Mouse (Mus musculus): ENCODE measurements around the gene Shisa9.

- TF ChIP-seq CTCF (IDR thresholded peaks at IDR 0.05; ENCODE audit: extremely low read depth, insufficient read depth, insufficient read length, insufficient replicate concordance) (no peak), POLR2A (IDR thresholded peaks at IDR 0.05; ENCODE audit: low read depth, low read length) (no peak)
These were observed 239.6 kb downstream of the Shisa9 start for GRCm38 (mm10) chr16:12223537-12223936.

Measured in spleen, adult 2 months (tissue).